Mouse (Mus musculus) erythroid progenitor cell, adult 5-6 weeks (primary cell): ENCODE measurements at regions not wholly inside any gene's neighbourhood (a gene's known extent, or its start where the extent isn't known, plus 50 kb on each side); places are given as distances from the start of the nearest gene placed in this dataset.
A peak's percentile ranks its signal among the peaks of the same experiment; 100 is the strongest.

Experiments used
- ATAC-seq: replicated peaks from 2 replicates; pipeline ENCODE4 v1.8.0; 2016; ENCODE audit warnings: moderate number of reproducible peaks, mild to moderate bottlenecking, moderate TSS enrichment, inconsistent platforms; ENCODE audit not compliant: poor library complexity, low FRiP score, severe bottlenecking

DNA sequence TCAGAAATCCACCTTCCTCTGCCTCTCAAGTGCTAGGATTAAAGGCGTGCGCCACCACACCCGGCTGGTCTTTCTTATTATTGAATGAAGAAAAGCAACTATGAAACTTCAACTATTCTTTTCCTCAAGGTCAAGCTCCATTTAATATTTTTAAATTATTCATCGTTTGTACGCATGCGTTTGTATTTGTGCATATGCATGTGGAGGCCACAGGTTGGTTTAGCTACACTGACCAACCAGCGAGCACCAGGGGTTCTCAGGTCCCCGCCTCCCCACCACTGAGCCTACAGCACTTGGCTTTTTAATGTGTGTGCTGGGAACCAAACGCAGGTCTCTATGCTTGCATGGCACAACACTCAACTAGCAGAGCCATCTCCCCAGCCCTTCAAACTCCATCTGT, 51.0 kb upstream of the Tmem252 start:
- ATAC-seq: no peak

DNA sequence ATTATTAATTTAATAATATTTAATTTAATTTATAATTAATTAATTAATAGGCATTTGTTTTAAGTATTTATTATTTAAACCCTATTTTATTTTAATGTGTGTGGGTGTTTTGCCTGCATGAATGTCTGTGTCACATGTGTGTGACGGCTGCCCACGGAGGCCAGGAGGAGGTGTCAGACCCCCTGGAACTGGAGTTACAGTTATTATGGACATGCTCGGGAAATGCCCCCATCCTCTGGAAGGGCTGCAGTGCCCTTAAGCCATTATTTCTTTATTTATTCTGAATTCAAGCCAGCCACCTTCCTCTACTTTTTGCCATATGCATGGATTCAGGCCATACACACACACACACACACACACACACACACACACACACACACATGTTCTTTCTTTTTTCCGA, 51.5 kb upstream of the Tmem252 start:
- ATAC-seq: no peak

DNA sequence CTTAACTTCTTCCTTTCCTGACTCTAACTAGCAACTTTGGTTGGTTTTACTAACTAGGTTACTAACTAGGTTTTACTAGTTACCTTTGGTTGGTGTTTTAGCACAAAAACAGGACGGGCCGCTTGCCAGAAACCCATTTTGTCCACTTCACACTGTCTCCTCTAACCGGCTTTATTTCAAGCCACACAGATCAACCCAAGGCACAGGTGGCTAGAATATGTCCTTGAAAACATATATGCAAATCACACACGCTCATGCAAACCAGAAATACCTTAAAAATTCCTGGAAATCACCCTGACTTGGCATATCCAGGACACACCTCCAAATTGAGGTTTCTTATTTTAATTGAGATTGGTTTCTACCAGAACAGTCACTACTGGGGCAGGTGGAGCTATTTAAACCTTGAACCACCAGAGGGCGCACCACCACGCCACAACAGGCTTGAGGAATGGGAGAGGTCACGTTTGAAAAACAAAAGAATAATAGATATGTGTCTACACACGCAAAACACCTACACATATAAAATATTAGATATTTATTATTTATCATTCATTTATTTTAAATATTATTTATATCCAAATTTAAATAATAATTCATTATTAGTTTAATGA, 52.1 kb upstream of the Tmem252 start:
- peak; percentile 77 for ATAC-seq

DNA sequence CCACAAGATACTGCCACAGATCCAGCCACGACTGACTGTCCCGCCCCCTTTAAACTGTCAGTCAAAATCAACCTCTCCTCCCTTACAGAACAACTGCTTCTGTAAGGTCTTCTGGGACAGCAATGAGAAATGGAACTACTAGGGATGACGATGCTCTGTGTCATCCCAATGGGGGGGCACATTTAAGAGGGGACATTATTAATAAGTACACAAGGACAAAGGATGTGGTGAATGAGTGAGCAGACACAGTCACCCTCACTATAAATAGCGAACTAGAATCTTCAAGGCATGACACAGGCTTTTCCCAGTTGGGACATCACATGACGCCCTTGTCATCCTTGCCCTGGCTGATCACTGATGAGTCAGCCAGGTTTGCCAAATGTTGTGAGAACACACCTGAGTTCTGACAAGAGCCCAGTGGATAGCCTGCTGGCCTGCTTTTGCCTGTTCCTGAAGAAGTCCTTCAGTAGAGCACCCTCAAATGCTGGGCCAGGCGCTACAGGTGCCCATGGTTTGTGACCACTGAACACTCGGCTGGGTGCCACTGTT, 58.0 kb upstream of the Tmem252 start:
- ATAC-seq: no peak

DNA sequence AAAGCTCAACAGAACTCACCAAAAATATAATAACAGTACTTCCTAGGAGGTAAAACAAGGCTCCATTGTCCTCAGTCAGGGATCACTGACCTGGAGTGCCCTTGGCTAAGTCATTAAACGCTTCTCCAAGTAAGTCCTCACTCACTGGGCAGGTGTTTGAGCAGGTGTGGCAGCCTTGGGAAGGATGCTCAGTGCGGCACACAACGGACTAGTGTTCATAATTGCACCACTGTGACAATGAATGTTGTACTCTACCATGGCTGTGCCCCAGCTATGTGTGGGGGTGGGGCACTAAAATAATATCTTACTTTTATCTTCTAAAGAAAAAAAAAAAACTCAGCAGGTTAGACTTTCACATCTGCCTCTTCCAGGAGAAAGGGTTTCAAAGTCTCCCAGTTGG, 52.2 kb upstream of the Pip5k1b start:
- no peak for ATAC-seq

DNA sequence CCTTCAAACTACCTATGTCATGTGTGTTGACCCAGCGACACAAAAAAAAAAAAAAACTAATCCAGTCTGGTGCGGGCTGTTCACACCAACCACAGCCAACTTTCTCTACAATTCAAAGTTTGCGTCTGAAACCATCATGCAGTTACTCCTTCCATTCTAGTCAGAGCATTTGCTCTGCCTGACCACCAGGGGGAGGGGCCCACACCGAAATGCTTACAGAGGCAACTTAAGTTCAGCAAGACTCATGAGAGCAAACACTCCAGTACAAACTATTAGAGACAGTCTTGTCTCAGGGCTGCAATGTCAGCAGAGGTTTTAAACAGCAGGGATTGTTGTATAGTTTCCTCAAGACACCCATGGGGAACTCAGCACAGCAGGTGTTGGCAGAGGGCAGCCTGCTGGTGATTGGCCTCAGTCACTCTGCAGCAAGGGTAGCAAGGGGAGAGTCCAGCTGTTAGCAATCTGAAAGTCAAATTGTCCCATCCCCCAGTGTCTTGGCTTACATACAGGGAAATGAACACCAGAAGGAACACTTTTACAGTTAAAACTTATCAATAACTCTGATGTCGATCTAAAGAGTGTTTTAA, 50.8 kb upstream of the Pip5k1b start:
- no peak for ATAC-seq
